Mouse (Mus musculus): Measurements from ENCODE around the gene Mbtd1.

DNA sequence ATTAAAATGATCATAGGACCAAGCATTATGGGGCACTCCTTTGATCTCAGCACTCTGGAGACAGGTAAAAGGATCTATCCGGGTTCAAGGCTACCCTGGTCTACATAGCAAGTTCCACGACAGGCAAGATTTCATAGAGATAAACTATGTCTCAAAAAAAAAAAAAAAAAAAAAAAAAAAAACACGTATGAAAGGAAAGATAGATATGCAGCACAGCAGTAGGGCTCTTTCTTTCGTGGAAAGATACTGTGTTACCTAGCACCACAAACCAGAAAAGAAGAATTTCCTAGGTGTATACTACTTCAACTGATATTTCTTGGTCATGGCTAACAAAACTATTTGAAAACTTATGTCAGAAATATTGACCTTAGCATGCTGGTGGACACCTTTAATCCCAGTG is 21.2 kb downstream of the Mbtd1 start:
- no peak for TF ChIP-seq CTCF (IDR thresholded peaks at IDR 0.05; ENCODE audit: low read depth)
- no peak for TF ChIP-seq EP300 (IDR thresholded peaks at IDR 0.05; ENCODE audit: low read depth)

Measured in heart, postnatal 0 days (tissue).